Mouse (Mus musculus) brain, adult 10 weeks (tissue): ENCODE results near the gene Pld2. TPM values are rescaled to one million over a fixed set of nuclear protein-coding genes. Genes with fewer than 3 reads are reported as not detected.

Source experiments
- polyA plus RNA-seq: library from polyadenylated mRNA; stranded (reverse); fragments of 350-450 nt; fragmentation: Illumina TruSeq; extraction: RNeasy Lipid Tissue Mini Kit (QIAGEN cat#74804); gene quantifications from one replicate; pipeline ENCODE4 v1.2.3, GENCODE M21; 2015; ENCODE audit warnings: low read depth, low replicate concordance

Gene Pld2
- 15.0 TPM for polyA plus RNA-seq

GRCm38 (mm10) chr11:70539877-70540587, at the start of gene Pld2:
Gene Pld2, plus strand, starts transcription at chr11:70540064.

DNA sequence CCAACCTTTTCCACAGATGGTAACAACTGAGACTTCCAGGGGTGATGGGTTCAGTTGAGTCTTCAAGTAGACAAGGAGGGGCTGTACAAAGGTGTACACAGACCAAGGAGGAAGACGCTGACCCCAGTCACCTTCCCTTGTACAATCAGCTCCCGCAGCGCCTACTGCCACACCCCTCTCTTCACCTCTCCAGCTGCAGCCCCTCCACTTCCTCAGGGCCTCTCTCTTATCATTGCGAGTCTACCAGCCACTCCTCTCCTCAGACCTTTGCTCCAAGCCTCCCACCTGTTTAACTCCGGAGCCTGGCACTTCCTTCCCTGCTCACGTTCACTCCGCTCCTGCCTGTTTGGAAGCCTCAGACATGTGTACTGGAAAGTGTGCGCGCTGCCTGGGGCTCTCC, 34.9 kb upstream of the Pld2 start, which contains the start of gene Tm4sf5:
Tm4sf5 (plus strand) TSS at position 275 of the 400 bp plus-strand sequence.

GRCm38 (mm10) chr11:70514288-70514687, 25.6 kb upstream of the Pld2 start, which contains the start of gene Vmo1:
Gene Vmo1, minus strand, starts transcription at chr11:70514616.

DNA sequence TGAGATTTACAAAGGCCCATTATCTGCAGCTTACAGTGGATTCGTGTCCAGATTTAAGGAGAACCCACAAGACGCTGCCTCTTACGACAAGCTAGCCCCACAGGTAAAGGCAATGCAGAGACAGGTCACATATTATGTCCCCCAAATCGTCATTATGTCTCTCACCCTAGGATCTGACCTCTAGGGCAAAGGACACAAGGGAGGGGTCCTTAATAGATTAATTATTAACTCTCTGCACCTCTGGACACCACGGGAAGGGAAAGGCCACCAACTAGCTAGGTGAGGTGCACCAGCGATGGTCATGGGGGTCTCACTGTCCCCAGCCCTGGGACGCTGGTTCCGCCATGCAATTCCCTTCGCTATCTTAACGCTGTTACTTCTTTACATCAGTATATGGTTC, 20.9 kb upstream of the Pld2 start, which contains the start of gene Gltpd2:
Gltpd2 (plus strand) TSS at position 274 of the 400 bp plus-strand sequence.

GRCm38 (mm10) chr11:70525184-70525678, 14.6 kb upstream of the Pld2 start, which contains the start of gene Psmb6:
Gene Psmb6, plus strand, starts transcription at chr11:70525367.

DNA sequence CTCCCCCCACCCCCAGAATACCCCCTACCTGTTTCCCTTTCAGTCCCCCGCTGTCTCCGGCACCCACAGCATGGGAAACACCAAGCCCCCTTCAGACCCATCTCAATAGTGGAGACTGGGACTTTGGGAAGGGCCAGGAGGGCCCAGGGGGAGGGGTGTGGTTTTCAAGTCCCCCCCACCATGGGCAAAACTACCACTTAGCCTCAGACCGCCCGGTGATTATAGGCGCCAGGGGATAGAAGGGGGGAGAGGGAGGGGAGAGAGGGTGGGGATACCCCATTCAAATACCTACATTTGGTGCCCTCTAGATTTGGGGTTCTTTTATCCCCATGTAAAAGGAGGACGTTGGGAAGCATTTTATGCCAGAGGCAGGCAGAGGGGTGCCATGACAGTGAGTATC, 7.0 kb upstream of the Pld2 start, which contains the start of gene Gm40193:
Gm40193 (minus strand) TSS at position 101 of the 400 bp plus-strand sequence.

GRCm38 (mm10) chr11:70562287-70562994, 22.6 kb downstream of the Pld2 start, which contains the start of gene Mink1:
Gene Mink1, plus strand, starts transcription at chr11:70562881.

Other genes with a start within 250 kb of the Pld2 start
- not detected for gene Alox12e, start 217.4 kb upstream of the Pld2 start, polyA plus RNA-seq
- not detected for gene Alox15, start 188.0 kb upstream of the Pld2 start, polyA plus RNA-seq
- 20.3 TPM for gene Pelp1, start 130.0 kb upstream of the Pld2 start, polyA plus RNA-seq
- 79.9 TPM for gene Arrb2, start 107.4 kb upstream of the Pld2 start, polyA plus RNA-seq
- 24.0 TPM for gene Med11, start 88.1 kb upstream of the Pld2 start, polyA plus RNA-seq
- 0.36 TPM for gene Zmynd15, start 80.6 kb upstream of the Pld2 start, polyA plus RNA-seq
- 2.5 TPM for gene Cxcl16, start 80.1 kb upstream of the Pld2 start, polyA plus RNA-seq
- gene Tm4sf5, start 34.8 kb upstream of the Pld2 start, polyA plus RNA-seq: 1.5 TPM
- gene Vmo1, start 25.4 kb upstream of the Pld2 start, polyA plus RNA-seq: not detected
- gene Gltpd2, start 20.9 kb upstream of the Pld2 start, polyA plus RNA-seq: not detected
- 328 TPM for gene Psmb6, start 14.7 kb upstream of the Pld2 start, polyA plus RNA-seq
- not detected for gene Gm40193, start 7.1 kb upstream of the Pld2 start, polyA plus RNA-seq
- 199 TPM for gene Mink1, start 22.8 kb downstream of the Pld2 start, polyA plus RNA-seq
- gene 4930544D05Rik, start 75.8 kb downstream of the Pld2 start, polyA plus RNA-seq: not detected
- gene Chrne, start 79.2 kb downstream of the Pld2 start, polyA plus RNA-seq: not detected
- gene Gp1ba, start 99.1 kb downstream of the Pld2 start, polyA plus RNA-seq: not detected
- 88.6 TPM for gene Rnf167, start 107.2 kb downstream of the Pld2 start, polyA plus RNA-seq
- gene Slc25a11, start 107.4 kb downstream of the Pld2 start, polyA plus RNA-seq: 157 TPM
- 242 TPM for gene Pfn1, start 114.6 kb downstream of the Pld2 start, polyA plus RNA-seq
- gene Eno3, start 117.1 kb downstream of the Pld2 start, polyA plus RNA-seq: 11.5 TPM
- 82.8 TPM for gene Spag7, start 129.4 kb downstream of the Pld2 start, polyA plus RNA-seq
- 127 TPM for gene Camta2, start 148.0 kb downstream of the Pld2 start, polyA plus RNA-seq
- gene Inca1, start 160.1 kb downstream of the Pld2 start, polyA plus RNA-seq: 2.6 TPM
- 51.5 TPM for gene Kif1c, start 160.5 kb downstream of the Pld2 start, polyA plus RNA-seq
- 16.0 TPM for gene Zfp3, start 224.1 kb downstream of the Pld2 start, polyA plus RNA-seq